Mouse (Mus musculus) forebrain, embryonic 11.5 days (tissue): ENCODE data around the gene Slc25a10. TPM values are rescaled to one million over a fixed set of nuclear protein-coding genes. Genes with fewer than 3 reads are reported as not detected.

ENCODE experiments used
- ATAC-seq: fragments of 200-750 bp; cut with Nextera tagmentation; replicated peaks from 2 replicates; pipeline ENCODE4 v1.8.0; 2017; ENCODE audit warnings: moderate TSS enrichment; ENCODE audit not compliant: low FRiP score
- DNase-seq: peaks from one replicate; pipeline ENCODE4 v3.0.0-alpha.2; 2017; ENCODE audit warnings: low spot score
- H3K27ac ChIP-seq: fragments of 300-500 bp; sonication (generic); 2 replicates; pipeline ENCODE4 v1.5.1; 2014; ENCODE audit warnings: low read depth, low read length
- H3K27me3 ChIP-seq: fragments of 300-500 bp; sonication (generic); 2 replicates; pipeline ENCODE4 v1.6.1; 2014; ENCODE audit warnings: mild to moderate bottlenecking, low read length, mixed read lengths; ENCODE audit not compliant: control insufficient read depth, insufficient read depth
- H3K36me3 ChIP-seq: fragments of 300-500 bp; sonication (generic); 2 replicates; pipeline ENCODE4 v1.6.1; 2014; ENCODE audit warnings: mild to moderate bottlenecking, low read length, moderate library complexity, mixed read lengths; ENCODE audit not compliant: control insufficient read depth, insufficient read depth
- H3K4me1 ChIP-seq: fragments of 300-500 bp; sonication (generic); replicated peaks from 2 replicates; pipeline ENCODE4 v1.6.1; 2014; ENCODE audit warnings: low read length, mixed read lengths; ENCODE audit not compliant: control insufficient read depth, insufficient read depth
- H3K4me2 ChIP-seq: fragments of 300-500 bp; sonication (generic); 2 replicates; pipeline ENCODE4 v1.6.1; 2014; ENCODE audit warnings: low read depth, mild to moderate bottlenecking, low read length, moderate library complexity, mixed read lengths; ENCODE audit not compliant: severe bottlenecking
- H3K4me3 ChIP-seq: fragments of 300-500 bp; sonication (generic); 2 replicates; pipeline ENCODE4 v1.5.1; 2014; ENCODE audit warnings: low read depth, low read length
- H3K9ac ChIP-seq: fragments of 300-500 bp; sonication (generic); 2 replicates; pipeline ENCODE4 v1.6.1; 2014; ENCODE audit warnings: low read length
- H3K9me3 ChIP-seq: fragments of 300-500 bp; sonication (generic); 2 replicates; pipeline ENCODE4 v1.6.1; 2016; ENCODE audit warnings: low read length, mixed read lengths; ENCODE audit not compliant: control insufficient read depth
- WGBS: fragments of 180-500 bp; shearing (Covaris S2); extraction: QIAGEN DNeasy Blood & Tissue Kit; methylation state at CpG from one replicate; pipeline ENCODE4 v1.1.7; 2014; 5-methylcytosine and 5-hydroxymethylcytosine counted together
- polyA plus RNA-seq: library from polyadenylated mRNA; unstranded; fragments of >200 nt; fragmentation: Nextera tagmentation; extraction: Ambion mirVana; gene quantifications from 2 replicates; pipeline ENCODE4 v1.2.1, GENCODE M21; 2014

The Slc25a10 gene
- polyA plus RNA-seq, 1 experiment from 2014 or later: 50.9 TPM

GRCm38 (mm10) chr11:120499894-120500293 lies 8.3 kb downstream of the Slc25a10 start:
- Histone ChIP-seq H3K9me3 (no peaks in the 10 kb centered on the region), H3K36me3 (peaks cover 2% of the 10 kb centered on the region; the same call in 1 of the 2 replicates), H3K4me2 (no peak overlapping the region), H3K27ac (no peak overlapping the region), H3K4me3 (no peak overlapping the region), H3K27me3 (no peaks in the 10 kb centered on the region), H3K4me1 (no peaks in the 10 kb centered on the region; the same call in 1 of the 2 replicates), H3K9ac (no peak overlapping the region)
- ATAC-seq: no peak
- WGBS: 80% methylated on average over 6 of the region's 6 CpGs
- DNase-seq: peak; percentile 45

- H3K36me3 ChIP-seq: peaks cover 2% of the 10 kb centered on the region; the same call in 1 of the 2 replicates
- ATAC-seq (no peak), DNase-seq (peak; percentile 45)
- no peak overlapping the region for H3K4me3 ChIP-seq
- H3K27me3 ChIP-seq: no peaks in the 10 kb centered on the region
- 37% methylated on average over 3 of the region's 3 CpGs for WGBS
- H3K4me1 ChIP-seq: no peaks in the 10 kb centered on the region; the same call in 1 of the 2 replicates
- no peak overlapping the region for H3K27ac ChIP-seq
- no peak overlapping the region for H3K9ac ChIP-seq
- no peak overlapping the region for H3K4me2 ChIP-seq
- no peaks in the 10 kb centered on the region for H3K9me3 ChIP-seq
These were observed 8.7 kb downstream of the Slc25a10 start for GRCm38 (mm10) chr11:120500357-120500756.

- no peak for ATAC-seq
- WGBS: 73% methylated on average over 6 of the region's 6 CpGs
- Histone ChIP-seq H3K4me2 (no peak overlapping the region), H3K4me1 (no peaks in the 10 kb centered on the region; the same call in 1 of the 2 replicates), H3K27me3 (no peaks in the 10 kb centered on the region), H3K4me3 (no peak overlapping the region), H3K9ac (no peak overlapping the region), H3K9me3 (no peaks in the 10 kb centered on the region), H3K27ac (no peak overlapping the region), H3K36me3 (peaks cover 2% of the 10 kb centered on the region; the same call in 1 of the 2 replicates)
- peak; percentile 48 for DNase-seq
These were observed 9.4 kb downstream of the Slc25a10 start for GRCm38 (mm10) chr11:120501018-120501417.

GRCm38 (mm10) chr11:120501701-120502100 lies 10.1 kb downstream of the Slc25a10 start:
- Histone ChIP-seq H3K27ac (no peak overlapping the region), H3K9ac (no peak overlapping the region), H3K4me3 (no peak overlapping the region), H3K36me3 (peaks cover 2% of the 10 kb centered on the region; the same call in 1 of the 2 replicates), H3K4me1 (no peaks in the 10 kb centered on the region; the same call in 1 of the 2 replicates), H3K27me3 (no peaks in the 10 kb centered on the region), H3K9me3 (no peaks in the 10 kb centered on the region), H3K4me2 (no peak overlapping the region)
- ATAC-seq (no peak), DNase-seq (no peak)
- WGBS: 88% methylated on average over 4 of the region's 4 CpGs

GRCm38 (mm10) chr11:120505661-120506060 lies 14.0 kb downstream of the Slc25a10 start:
- 86% methylated on average over 3 of the region's 3 CpGs for WGBS
- Histone ChIP-seq H3K4me2 (no peak overlapping the region), H3K4me1 (peaks cover 4% of the 10 kb centered on the region; the same call in 1 of the 2 replicates), H3K27ac (no peak overlapping the region), H3K9ac (no peak overlapping the region), H3K36me3 (no peaks in the 10 kb centered on the region), H3K9me3 (no peaks in the 10 kb centered on the region), H3K4me3 (no peak overlapping the region), H3K27me3 (no peaks in the 10 kb centered on the region)
- DNase-seq (no peak), ATAC-seq (no peak)

- peak; percentile 51 for DNase-seq
- Histone ChIP-seq H3K9ac (no peak overlapping the region), H3K4me3 (no peak overlapping the region), H3K9me3 (no peaks in the 10 kb centered on the region), H3K27me3 (no peaks in the 10 kb centered on the region), H3K4me1 (peaks cover 5% of the 10 kb centered on the region; the same call in 1 of the 2 replicates), H3K4me2 (no peak overlapping the region), H3K27ac (no peak overlapping the region), H3K36me3 (no peaks in the 10 kb centered on the region)
- 62% methylated on average over 4 of the region's 4 CpGs for WGBS
- ATAC-seq: no peak
These were observed 15.3 kb downstream of the Slc25a10 start for GRCm38 (mm10) chr11:120506899-120507298.

GRCm38 (mm10) chr11:120507611-120508289 lies 16.1 kb downstream of the Slc25a10 start:
- H3K27me3 ChIP-seq: no peaks in the 10 kb centered on the region
- WGBS: 88% methylated on average over 13 of the region's 13 CpGs
- DNase-seq: no peak

GRCm38 (mm10) chr11:120508290-120508870 lies 16.7 kb downstream of the Slc25a10 start:
- 89% methylated on average over 9 of the region's 9 CpGs for WGBS
- Histone ChIP-seq H3K9me3 (no peaks in the 10 kb centered on the region), H3K9ac (no peak overlapping the region), H3K36me3 (no peaks in the 10 kb centered on the region), H3K27me3 (no peaks in the 10 kb centered on the region), H3K4me2 (no peak overlapping the region), H3K4me3 (no peak overlapping the region), H3K4me1 (peaks cover 5% of the 10 kb centered on the region; the same call in 1 of the 2 replicates), H3K27ac (no peak overlapping the region)
- DNase-seq (no peak), ATAC-seq (no peak)

More at GRCm38 (mm10) chr11:120507611-120508289, 16.1 kb downstream of the Slc25a10 start:
- H3K9ac ChIP-seq: no peak overlapping the region
- peaks cover 5% of the 10 kb centered on the region; the same call in 1 of the 2 replicates for H3K4me1 ChIP-seq
- ATAC-seq: no peak
- H3K4me2 ChIP-seq: no peak overlapping the region
- H3K9me3 ChIP-seq: no peaks in the 10 kb centered on the region
- no peak overlapping the region for H3K4me3 ChIP-seq
- H3K27ac ChIP-seq: no peak overlapping the region
- no peaks in the 10 kb centered on the region for H3K36me3 ChIP-seq
